Mouse (Mus musculus) heart, adult 2 months (tissue): ENCODE data around the gene Tnrc6b.

Experiments
- CTCF ChIP-seq: fragments of 200-600 bp; IDR thresholded peaks from 2 replicates; pipeline ENCODE4 v1.8.1; 2022; ENCODE audit warnings: antibody characterized with exemption, mild to moderate bottlenecking, moderate library complexity
- EP300 ChIP-seq: fragments of 200-500 bp; IDR thresholded peaks from 2 replicates; pipeline ENCODE4 v1.6.1; 2011; ENCODE audit warnings: low read depth, low read length, control low read depth; ENCODE audit not compliant: insufficient read depth

DNA sequence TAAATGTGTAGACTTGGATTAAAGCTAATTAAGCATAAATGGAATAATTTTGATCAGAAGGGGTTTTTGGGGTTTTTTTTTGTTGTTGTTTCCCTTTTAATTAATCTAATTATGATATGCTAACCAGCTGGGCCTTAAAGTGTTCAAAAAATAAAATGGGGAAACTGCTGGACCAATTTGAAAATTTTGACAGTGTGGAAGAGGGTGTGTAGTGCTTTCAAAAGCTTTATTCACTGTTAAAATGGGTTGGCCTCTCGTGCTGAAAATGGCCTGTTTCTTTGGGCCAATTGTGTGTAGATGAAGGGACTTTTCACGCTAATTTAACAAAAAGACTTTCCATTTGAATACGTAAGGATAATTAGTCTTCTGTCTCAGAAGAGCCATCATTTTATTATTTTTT is 89.1 kb downstream of the Tnrc6b start:
- no peak for TF ChIP-seq EP300
- no peak for TF ChIP-seq CTCF
